Mouse (Mus musculus) liver, embryonic 11.5 days (tissue): ENCODE data around the gene Gdpd5. TPM values are rescaled to one million over a fixed set of nuclear protein-coding genes. Genes with fewer than 3 reads are reported as not detected.

Source experiments
- ATAC-seq: fragments of 200-750 bp; cut with Nextera tagmentation; replicated peaks from 2 replicates; pipeline ENCODE4 v1.8.0; 2017; ENCODE audit warnings: moderate number of reproducible peaks, mild to moderate bottlenecking, moderate TSS enrichment, moderate library complexity; ENCODE audit not compliant: low FRiP score
- DNase-seq: peaks from one replicate; pipeline ENCODE4 v3.0.0-alpha.2; 2017; ENCODE audit warnings: low spot score
- H3K27ac ChIP-seq: fragments of 300-500 bp; sonication (generic); 2 replicates; pipeline ENCODE4 v1.5.1; 2014; ENCODE audit warnings: mild to moderate bottlenecking, low read depth, low read length, control low read depth
- H3K27me3 ChIP-seq: fragments of 300-500 bp; sonication (generic); replicated peaks from 2 replicates; pipeline ENCODE4 v1.6.1; 2014; ENCODE audit warnings: low read length, mixed read lengths; ENCODE audit not compliant: control insufficient read depth, insufficient read depth
- H3K36me3 ChIP-seq: fragments of 300-500 bp; sonication (generic); 2 replicates; pipeline ENCODE4 v1.6.1; 2014; ENCODE audit warnings: mild to moderate bottlenecking, low read length, moderate library complexity, mixed read lengths; ENCODE audit not compliant: control insufficient read depth, insufficient read depth
- H3K4me1 ChIP-seq: fragments of 300-500 bp; sonication (generic); replicated peaks from 2 replicates; pipeline ENCODE4 v1.6.1; 2014; ENCODE audit warnings: low read length, mixed read lengths; ENCODE audit not compliant: control insufficient read depth, insufficient read depth
- H3K4me2 ChIP-seq: fragments of 300-500 bp; sonication (generic); 2 replicates; pipeline ENCODE4 v1.6.1; 2014; ENCODE audit warnings: mild to moderate bottlenecking, control low read depth, moderate library complexity
- H3K4me3 ChIP-seq: fragments of 300-500 bp; sonication (generic); 2 replicates; pipeline ENCODE4 v1.5.1; 2014; ENCODE audit warnings: low read depth, low read length, control low read depth
- H3K9ac ChIP-seq: fragments of 300-500 bp; sonication (generic); 2 replicates; pipeline ENCODE4 v1.6.1; 2014; ENCODE audit warnings: low read depth, low read length, control low read depth
- H3K9me3 ChIP-seq: fragments of 300-500 bp; sonication (generic); 2 replicates; pipeline ENCODE4 v1.6.1; 2016; ENCODE audit warnings: low read length, inconsistent platforms, mixed read lengths; ENCODE audit not compliant: control insufficient read depth
- WGBS: fragments of 180-500 bp; shearing (Covaris S2); extraction: QIAGEN DNeasy Blood & Tissue Kit; methylation state at CpG from one replicate; pipeline ENCODE4 v1.1.7; 2014; 5-methylcytosine and 5-hydroxymethylcytosine counted together
- polyA plus RNA-seq: library from polyadenylated mRNA; unstranded; fragments of >200 nt; fragmentation: Nextera tagmentation; extraction: Ambion mirVana; gene quantifications from 2 replicates; pipeline ENCODE4 v1.2.1, GENCODE M21; 2014

Gdpd5 gene
- polyA plus RNA-seq, 1 experiment from 2014 or later, result 5.7 TPM

DNA sequence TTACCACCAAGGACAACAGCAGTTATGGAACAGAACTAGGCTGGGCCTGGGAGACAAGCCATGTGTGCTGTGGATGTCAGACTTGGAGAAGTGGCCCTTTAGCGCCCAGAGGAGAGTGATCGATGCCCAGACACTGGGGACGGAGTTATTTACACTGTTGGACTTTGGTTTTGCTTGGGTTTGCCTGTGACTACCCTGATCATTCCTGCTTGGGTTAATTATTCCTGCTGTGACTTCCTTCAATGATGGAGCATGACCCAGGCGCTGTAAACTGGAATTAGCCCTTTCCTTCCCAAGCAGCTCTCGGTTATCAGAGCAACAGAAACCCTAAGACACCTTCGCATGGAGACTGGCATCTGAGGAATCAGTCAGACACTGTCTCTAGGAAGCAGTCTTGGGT is 39.8 kb downstream of the Gdpd5 start:
- H3K4me1 ChIP-seq, result peaks cover 12% of the 10 kb centered on the region
- no peak overlapping the region for H3K9ac ChIP-seq
- 78% methylated on average over 6 of the region's 6 CpGs for WGBS
- H3K4me3 ChIP-seq, result no peak overlapping the region
- no peak for ATAC-seq
- no peaks in the 10 kb centered on the region for H3K27me3 ChIP-seq
- no peak overlapping the region for H3K27ac ChIP-seq
- no peaks in the 10 kb centered on the region for H3K9me3 ChIP-seq
- H3K36me3 ChIP-seq, result no peaks in the 10 kb centered on the region
- no peak for DNase-seq
- H3K4me2 ChIP-seq, result no peak overlapping the region

DNA sequence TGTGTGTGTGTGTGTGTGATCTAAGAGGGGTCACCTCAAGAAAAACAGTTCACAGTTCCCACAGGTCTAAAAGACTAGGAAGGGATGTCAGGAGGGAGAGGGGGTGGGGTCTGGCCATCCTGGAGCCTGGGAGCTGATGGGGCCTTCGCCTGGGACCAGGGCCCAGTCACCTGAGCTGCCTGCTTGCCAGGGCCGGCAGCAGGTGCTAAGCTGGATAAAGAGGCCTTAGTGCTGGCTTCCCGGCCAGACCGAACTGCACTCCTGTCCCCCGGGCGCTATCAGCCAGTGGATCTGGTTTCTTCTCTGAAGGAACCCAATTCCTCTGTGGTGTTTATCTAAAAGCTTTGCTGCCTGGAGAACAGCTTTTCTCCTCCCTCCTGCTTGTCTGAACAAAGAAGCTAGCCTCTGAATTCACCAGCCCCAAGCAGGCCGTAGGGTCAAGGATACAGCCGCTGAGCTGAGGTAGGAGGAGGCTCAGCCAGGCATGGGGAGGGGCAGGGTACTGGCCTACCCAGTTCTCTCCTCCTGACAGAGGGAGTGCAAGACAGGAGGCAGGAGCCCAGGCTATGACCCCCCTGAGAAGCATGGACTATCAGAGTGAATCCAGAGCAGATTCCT is 43.4 kb downstream of the Gdpd5 start:
- Histone ChIP-seq H3K27ac (no peak overlapping the region), H3K4me2 (no peak overlapping the region), H3K36me3 (no peaks in the 10 kb centered on the region), H3K9ac (no peak overlapping the region), H3K4me3 (no peak overlapping the region), H3K9me3 (no peaks in the 10 kb centered on the region), H3K4me1 (peaks cover 12% of the 10 kb centered on the region), H3K27me3 (no peaks in the 10 kb centered on the region)
- ATAC-seq, result no peak
- no peak for DNase-seq
- WGBS, result 39% methylated on average over 8 of the region's 8 CpGs

DNA sequence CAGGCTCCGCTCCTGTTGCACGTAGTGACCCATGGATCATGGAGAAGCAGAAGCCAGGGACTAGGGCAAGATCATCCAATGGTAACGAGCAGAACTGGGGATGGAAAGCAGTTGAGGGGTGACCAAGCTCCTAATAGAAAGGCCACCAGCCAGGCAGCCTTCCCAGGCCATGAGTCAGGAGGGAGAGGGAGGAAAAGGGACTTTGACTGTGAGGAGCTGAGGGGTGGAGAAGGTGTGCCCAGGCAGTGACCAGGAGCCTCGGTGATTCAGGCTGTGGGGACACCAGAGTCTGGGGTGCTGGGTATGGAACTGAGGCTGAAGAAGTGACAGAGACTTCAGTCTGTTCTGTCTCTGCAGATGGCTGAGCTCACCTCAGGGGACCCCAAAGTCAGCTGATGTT is 44.5 kb downstream of the Gdpd5 start:
- H3K27ac ChIP-seq, result no peak overlapping the region
- no peaks in the 10 kb centered on the region for H3K9me3 ChIP-seq
- H3K36me3 ChIP-seq, result no peaks in the 10 kb centered on the region
- no peak overlapping the region for H3K9ac ChIP-seq
- DNase-seq (no peak), ATAC-seq (no peak)
- no peaks in the 10 kb centered on the region for H3K27me3 ChIP-seq
- WGBS, result 70% methylated on average over 4 of the region's 4 CpGs
- no peak overlapping the region for H3K4me3 ChIP-seq
- H3K4me1 ChIP-seq, result peaks cover 12% of the 10 kb centered on the region
- H3K4me2 ChIP-seq, result no peak overlapping the region

- H3K9ac ChIP-seq, result no peak overlapping the region
- H3K9me3 ChIP-seq, result no peaks in the 10 kb centered on the region
- no peak overlapping the region for H3K4me2 ChIP-seq
- H3K4me3 ChIP-seq, result no peak overlapping the region
- H3K4me1 ChIP-seq, result peaks cover 6% of the 10 kb centered on the region
- no peaks in the 10 kb centered on the region for H3K27me3 ChIP-seq
- DNase-seq, result no peak
- ATAC-seq, result no peak
- 79% methylated on average over 10 of the region's 10 CpGs for WGBS
- no peaks in the 10 kb centered on the region for H3K36me3 ChIP-seq
- no peak overlapping the region for H3K27ac ChIP-seq
Measured at GRCm38 (mm10) chr7:99427031-99427430, 45.8 kb downstream of the Gdpd5 start.

DNA sequence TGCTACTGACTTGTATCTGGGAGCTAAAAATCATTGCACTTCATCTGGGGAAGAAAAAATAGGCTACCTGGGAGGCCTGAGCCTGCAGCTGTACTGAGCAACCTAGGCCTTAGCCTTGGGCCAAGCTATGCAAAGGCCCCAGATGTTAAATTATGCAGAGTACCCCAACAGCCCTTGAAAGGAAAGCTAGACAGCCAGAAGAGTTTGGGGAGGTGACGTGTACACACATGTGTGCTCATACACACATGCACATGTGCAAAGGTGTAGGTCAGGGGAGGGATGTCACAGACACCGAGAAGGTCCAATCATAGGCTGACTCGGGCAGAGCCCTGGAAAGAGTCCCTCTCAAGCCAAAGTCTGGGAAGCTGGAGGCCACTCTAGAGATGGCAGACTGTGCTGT is 46.8 kb downstream of the Gdpd5 start:
- H3K27ac ChIP-seq, result no peak overlapping the region
- 79% methylated on average over 3 of the region's 3 CpGs for WGBS
- H3K9ac ChIP-seq, result no peak overlapping the region
- H3K36me3 ChIP-seq, result no peaks in the 10 kb centered on the region
- no peak overlapping the region for H3K4me2 ChIP-seq
- no peak for DNase-seq
- no peaks in the 10 kb centered on the region for H3K27me3 ChIP-seq
- H3K4me3 ChIP-seq, result no peak overlapping the region
- peaks cover 6% of the 10 kb centered on the region for H3K4me1 ChIP-seq
- no peaks in the 10 kb centered on the region for H3K9me3 ChIP-seq
- ATAC-seq, result no peak

GRCm38 (mm10) chr7:99428836-99429235 is 47.6 kb downstream of the Gdpd5 start:
- Histone ChIP-seq H3K27me3 (no peaks in the 10 kb centered on the region), H3K9me3 (no peaks in the 10 kb centered on the region), H3K9ac (no peak overlapping the region), H3K27ac (no peak overlapping the region), H3K4me2 (no peak overlapping the region), H3K4me1 (peaks cover 6% of the 10 kb centered on the region), H3K36me3 (no peaks in the 10 kb centered on the region), H3K4me3 (no peak overlapping the region)
- no peak for DNase-seq
- no peak for ATAC-seq
- 49% methylated on average over 5 of the region's 5 CpGs for WGBS

DNA sequence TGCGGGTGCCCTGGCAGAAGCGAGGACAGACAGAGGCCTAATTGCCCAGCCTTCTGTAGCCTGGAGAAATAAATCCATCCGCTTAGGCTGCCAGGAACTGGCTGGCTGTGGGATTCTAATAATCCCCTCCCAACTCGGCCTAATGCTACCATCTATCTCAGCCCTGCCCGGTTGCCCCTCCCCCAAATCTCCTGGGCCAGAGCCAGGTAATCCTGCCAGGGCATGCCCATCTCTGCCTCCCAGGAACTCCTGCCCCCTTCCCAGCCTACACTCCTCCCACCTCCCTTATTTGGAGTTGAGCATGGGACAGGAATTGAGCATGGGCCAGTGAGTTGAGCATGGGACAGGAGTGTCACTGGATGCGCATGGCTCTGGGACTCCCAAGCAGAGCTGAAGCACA is 48.6 kb downstream of the Gdpd5 start:
- no peak overlapping the region for H3K9ac ChIP-seq
- H3K27me3 ChIP-seq, result no peaks in the 10 kb centered on the region
- 73% methylated on average over 6 of the region's 6 CpGs for WGBS
- H3K4me3 ChIP-seq, result no peak overlapping the region
- no peak overlapping the region for H3K4me2 ChIP-seq
- no peak overlapping the region for H3K27ac ChIP-seq
- no peak for ATAC-seq
- H3K9me3 ChIP-seq, result no peaks in the 10 kb centered on the region
- peaks cover 11% of the 10 kb centered on the region for H3K4me1 ChIP-seq
- no peak for DNase-seq
- H3K36me3 ChIP-seq, result no peaks in the 10 kb centered on the region

- Histone ChIP-seq H3K36me3 (no peaks in the 10 kb centered on the region), H3K27ac (no peak overlapping the region), H3K4me2 (no peak overlapping the region), H3K9me3 (no peaks in the 10 kb centered on the region), H3K9ac (no peak overlapping the region), H3K4me1 (peaks cover 11% of the 10 kb centered on the region), H3K4me3 (no peak overlapping the region), H3K27me3 (no peaks in the 10 kb centered on the region)
- no peak for DNase-seq
- 69% methylated on average over 11 of the region's 11 CpGs for WGBS
- no peak for ATAC-seq
Measured at GRCm38 (mm10) chr7:99430246-99430645, 49.0 kb downstream of the Gdpd5 start.

DNA sequence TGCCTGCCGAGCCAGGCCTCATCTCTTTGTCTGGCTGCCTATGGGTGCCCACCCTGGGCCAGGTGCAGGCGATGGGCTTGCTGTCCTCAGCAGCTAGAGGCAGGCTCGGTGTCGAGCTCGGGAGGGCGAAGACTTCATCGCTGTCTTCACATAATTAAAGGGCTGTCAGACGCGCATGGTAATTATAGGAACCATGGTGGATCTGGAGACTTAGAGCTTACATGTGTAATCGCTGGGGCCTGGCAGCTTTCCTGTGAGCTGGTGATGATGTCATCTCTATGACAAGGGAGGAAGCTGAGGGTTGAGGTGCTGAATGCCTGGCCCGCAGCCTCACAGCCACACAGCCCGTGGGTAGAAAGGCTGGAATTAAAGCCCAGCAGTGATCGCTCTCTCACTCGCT is 51.0 kb downstream of the Gdpd5 start:
- H3K36me3 ChIP-seq, result no peaks in the 10 kb centered on the region
- H3K9ac ChIP-seq, result no peak overlapping the region
- DNase-seq, result no peak
- H3K4me2 ChIP-seq, result no peak overlapping the region
- H3K4me1 ChIP-seq, result peaks cover 18% of the 10 kb centered on the region
- WGBS, result 65% methylated on average over 14 of the region's 14 CpGs
- ATAC-seq, result no peak
- H3K27me3 ChIP-seq, result no peaks in the 10 kb centered on the region
- no peaks in the 10 kb centered on the region for H3K9me3 ChIP-seq
- H3K27ac ChIP-seq, result no peak overlapping the region
- H3K4me3 ChIP-seq, result no peak overlapping the region
